Mouse (Mus musculus): ENCODE data around the gene Gm5849. TPM values are rescaled to one million over a fixed set of nuclear protein-coding genes. Genes with fewer than 3 reads are reported as not detected.

Gene Gm5849
- total RNA-seq (2023): not detected

DNA sequence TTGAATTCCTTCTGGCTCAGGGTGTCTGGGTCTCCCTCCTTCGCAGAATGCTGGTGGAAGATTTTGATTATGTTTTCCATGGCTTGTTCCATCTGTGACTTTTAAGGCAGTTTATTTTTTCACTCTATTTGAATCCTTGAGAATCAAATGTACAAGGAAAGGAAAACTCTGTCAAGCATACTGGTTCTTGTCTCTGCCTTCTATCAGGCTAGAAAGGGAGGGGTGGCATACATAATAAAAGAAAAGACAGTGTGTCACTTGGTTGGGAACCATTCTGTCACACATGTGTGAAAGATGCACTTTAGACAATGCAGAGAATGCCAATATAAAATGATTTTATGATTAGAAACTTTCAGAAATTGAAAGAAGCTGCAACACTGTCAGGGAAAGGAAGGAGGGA lies at the start of gene Gm5849:
TSS of gene Gm5849 (minus strand) at position 101 of the 400 bp plus-strand sequence.

DNA sequence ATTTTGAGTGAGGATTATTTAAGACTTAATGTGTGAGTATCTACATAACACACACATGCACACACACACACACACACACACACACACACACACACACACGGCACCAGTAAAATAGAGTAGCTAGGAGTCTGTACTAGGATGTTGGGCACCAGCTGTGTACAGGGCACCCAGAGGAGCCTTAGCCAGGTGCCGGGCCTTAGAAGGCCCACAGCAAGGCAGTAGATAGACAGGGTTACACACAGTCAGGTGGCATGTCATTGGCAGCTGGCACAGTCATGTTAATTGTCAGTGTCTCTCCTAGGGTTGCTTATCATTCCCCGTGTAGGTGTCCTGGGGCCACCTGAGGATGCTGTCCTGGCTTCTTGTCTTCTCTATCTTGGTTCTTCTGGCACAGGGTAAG lies 51.1 kb downstream of the Gm5849 start, which contains the start of gene Pglyrp4:
TSS of gene Pglyrp4 (plus strand) at position 301 of the 400 bp plus-strand sequence.

Other genes with a start within 250 kb of the Gm5849 start
- gene S100a16, start 240.6 kb downstream of the Gm5849 start, total RNA-seq (2023): not detected
- gene S100a3, start 217.3 kb downstream of the Gm5849 start, total RNA-seq (2023): not detected
- not detected for gene S100a2, start 187.6 kb downstream of the Gm5849 start, total RNA-seq (2023)
- not detected for gene Gm42674, start 176.0 kb downstream of the Gm5849 start, total RNA-seq (2023)
- gene S100a4, start 174.1 kb downstream of the Gm5849 start, total RNA-seq (2023): 7.6 TPM
- gene S100a5, start 169.4 kb downstream of the Gm5849 start, total RNA-seq (2023): not detected
- gene S100a6, start 165.0 kb downstream of the Gm5849 start, total RNA-seq (2023): 8.8 TPM
- not detected for gene S100a7a, start 123.9 kb downstream of the Gm5849 start, total RNA-seq (2023)
- gene S100a8, start 108.9 kb downstream of the Gm5849 start, total RNA-seq (2023): 24.0 TPM
- gene S100a9, start 82.2 kb downstream of the Gm5849 start, total RNA-seq (2023): 28.6 TPM
- gene Pglyrp4, start 51.0 kb downstream of the Gm5849 start, total RNA-seq (2023): not detected